Mouse (Mus musculus) small intestine, adult 2 months (tissue): ENCODE results near the gene Wdr62. TPM values are rescaled to one million over a fixed set of nuclear protein-coding genes. Genes with fewer than 3 reads are reported as not detected.

Source experiments
- H3K27ac ChIP-seq: fragments of 200-500 bp; 2 replicates; pipeline ENCODE4 v1.5.1; 2012; ENCODE audit warnings: low read depth, low read length, control low read depth, inconsistent platforms; ENCODE audit not compliant: insufficient read depth
- H3K27me3 ChIP-seq: fragments of 200-500 bp; 2 replicates; pipeline ENCODE4 v1.6.1; 2012; ENCODE audit warnings: mild to moderate bottlenecking, moderate library complexity, low read length, inconsistent platforms; ENCODE audit not compliant: control insufficient read depth, insufficient read depth
- H3K36me3 ChIP-seq: fragments of 200-500 bp; 2 replicates; pipeline ENCODE4 v1.6.1; 2012; ENCODE audit warnings: mild to moderate bottlenecking, low read length, control low read depth, inconsistent platforms; ENCODE audit not compliant: control insufficient read depth, insufficient read depth
- H3K4me1 ChIP-seq: fragments of 200-500 bp; 2 replicates; pipeline ENCODE4 v1.6.1; 2012; ENCODE audit warnings: low read length, inconsistent platforms, mixed read lengths; ENCODE audit not compliant: control insufficient read depth, insufficient read depth, insufficient read length
- H3K4me3 ChIP-seq: fragments of 200-500 bp; 2 replicates; pipeline ENCODE4 v1.5.1; 2012; ENCODE audit warnings: low read depth, mild to moderate bottlenecking, control low read depth, inconsistent platforms, low read length, moderate library complexity
- CTCF ChIP-seq: fragments of 200-500 bp; IDR thresholded peaks from 2 replicates; pipeline ENCODE4 v1.5.1; 2012; ENCODE audit warnings: low read depth, mild to moderate bottlenecking, control low read depth, inconsistent platforms, low read length, moderate library complexity, mixed read lengths; ENCODE audit not compliant: insufficient replicate concordance, insufficient read length; ENCODE audit errors: extremely low read depth
- POLR2A ChIP-seq: fragments of 200-500 bp; IDR thresholded peaks from 2 replicates; pipeline ENCODE4 v1.6.1; 2012; ENCODE audit warnings: low read depth, mild to moderate bottlenecking, control low read depth, inconsistent platforms, low read length, moderate library complexity
- WGBS: fragments of 180-500 bp; shearing (Covaris S2); methylation state at CpG from one replicate; pipeline ENCODE4 v1.1.7; 2018; 5-methylcytosine and 5-hydroxymethylcytosine counted together
- polyA plus RNA-seq: library from polyadenylated mRNA; depleted of rRNA; stranded (reverse); fragments of >200 nt; gene quantifications from 2 replicates; pipeline ENCODE4 v1.2.3, GENCODE M21; 2012

Wdr62 gene
- polyA plus RNA-seq, 1 experiment: 15.9 TPM

DNA sequence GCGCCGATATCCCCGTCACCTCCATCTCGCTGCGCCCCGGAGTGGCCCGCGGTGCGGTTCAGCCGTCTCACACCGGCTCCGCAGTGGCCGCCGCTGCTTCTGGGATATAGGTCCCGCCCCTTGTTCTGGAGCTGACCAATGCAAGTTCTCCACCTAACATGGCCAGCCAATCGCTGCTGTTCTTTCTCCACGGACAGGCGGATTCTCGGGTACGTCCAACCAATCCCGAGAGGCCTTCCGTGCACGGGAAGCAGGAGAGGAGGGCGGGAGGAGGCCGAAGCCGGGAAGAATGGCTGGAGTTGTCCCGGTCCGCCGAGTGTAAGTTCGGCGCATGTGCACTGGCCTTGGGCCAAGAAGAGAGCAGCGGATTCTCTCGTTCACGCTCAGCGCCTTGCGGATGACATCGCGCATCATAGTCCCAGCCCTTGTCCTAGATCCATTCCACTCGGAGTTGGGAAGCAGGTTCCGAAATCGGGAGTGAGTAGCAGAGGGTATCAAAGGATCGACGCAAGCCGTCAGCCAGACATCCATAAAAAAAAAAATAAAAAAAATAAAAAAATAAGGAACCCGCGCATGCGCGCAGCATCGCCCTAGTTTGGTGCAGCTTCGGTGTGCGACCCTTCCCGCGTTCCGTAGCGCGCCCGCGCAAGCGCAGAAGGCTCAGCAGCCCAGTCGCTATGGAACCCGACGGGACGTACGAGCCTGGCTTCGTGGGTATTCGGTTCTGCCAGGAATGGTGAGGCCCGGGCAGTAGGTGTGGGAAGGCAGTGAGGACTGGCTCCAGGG, 48.4 kb downstream of the Wdr62 start, which contains the start of the genes Polr2i and Tbcb:
Gene Polr2i, plus strand, starts transcription at position 280 of the 786 bp plus-strand sequence.
Gene Tbcb, minus strand, starts transcription at position 604 of the 786 bp plus-strand sequence.
- Histone ChIP-seq H3K27ac (peak within 1 kb of the TSS; percentile 86), H3K27me3 (no peaks in the 10 kb centered on the region), H3K4me1 (peaks cover 7% of the 10 kb centered on the region), H3K4me3 (peak within 1 kb of the TSS; percentile 89), H3K36me3 (peaks cover 6% of the 10 kb centered on the region)
- no peak for TF ChIP-seq CTCF
- peak; percentile 51; the same call in 1 of the 2 replicates for TF ChIP-seq POLR2A
- under 1% methylated on average over 67 of the region's 67 CpGs for WGBS

GRCm38 (mm10) chr7:30231328-30231668, 48.9 kb downstream of the Wdr62 start:
- WGBS: 2% methylated on average over 16 of the region's 16 CpGs

DNA sequence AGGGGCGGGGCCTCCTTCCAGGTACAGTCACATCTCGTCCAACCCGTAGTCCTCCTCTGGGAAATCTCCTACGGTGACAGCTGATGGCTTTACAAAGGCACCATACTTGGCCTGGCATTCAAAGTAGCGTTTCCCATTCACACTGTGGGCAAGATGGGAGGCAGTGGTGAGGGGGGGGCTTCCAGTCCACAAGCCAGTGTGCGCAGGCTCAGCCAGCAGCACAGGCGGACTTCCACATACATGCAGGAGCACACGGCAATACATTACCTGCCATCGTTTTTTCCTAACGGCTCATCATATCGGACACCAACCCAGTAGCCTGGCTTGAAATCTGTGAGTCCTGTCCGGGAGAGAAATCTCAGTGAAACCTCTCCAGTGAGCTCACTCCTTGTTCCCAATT, 56.0 kb downstream of the Wdr62 start:
- Histone ChIP-seq H3K27me3 (no peaks in the 10 kb centered on the region), H3K4me1 (peaks cover 2% of the 10 kb centered on the region; the same call in 1 of the 2 replicates), H3K27ac (no peak overlapping the region), H3K4me3 (no peak overlapping the region), H3K36me3 (peaks cover 31% of the 10 kb centered on the region)
- WGBS: 95% methylated on average over 12 of the region's 12 CpGs
- TF ChIP-seq POLR2A: no peak

More at GRCm38 (mm10) chr7:30231328-30231668, 48.9 kb downstream of the Wdr62 start:
- Histone ChIP-seq H3K4me1 (peaks cover 7% of the 10 kb centered on the region), H3K27me3 (no peaks in the 10 kb centered on the region), H3K36me3 (peaks cover 10% of the 10 kb centered on the region), H3K4me3 (peak overlapping the region; percentile 89), H3K27ac (no peak overlapping the region)
- TF ChIP-seq CTCF (no peak), POLR2A (no peak)

GRCm38 (mm10) chr7:30222205-30222604, 58.0 kb downstream of the Wdr62 start:
- TF ChIP-seq CTCF (no peak), POLR2A (no peak)
- no peak overlapping the region for H3K27ac ChIP-seq
- H3K36me3 ChIP-seq: peaks cover 27% of the 10 kb centered on the region
- WGBS: 92% methylated on average over 5 of the region's 5 CpGs
- no peaks in the 10 kb centered on the region for H3K27me3 ChIP-seq
- no peak overlapping the region for H3K4me3 ChIP-seq
- peaks cover 2% of the 10 kb centered on the region; the same call in 1 of the 2 replicates for H3K4me1 ChIP-seq

DNA sequence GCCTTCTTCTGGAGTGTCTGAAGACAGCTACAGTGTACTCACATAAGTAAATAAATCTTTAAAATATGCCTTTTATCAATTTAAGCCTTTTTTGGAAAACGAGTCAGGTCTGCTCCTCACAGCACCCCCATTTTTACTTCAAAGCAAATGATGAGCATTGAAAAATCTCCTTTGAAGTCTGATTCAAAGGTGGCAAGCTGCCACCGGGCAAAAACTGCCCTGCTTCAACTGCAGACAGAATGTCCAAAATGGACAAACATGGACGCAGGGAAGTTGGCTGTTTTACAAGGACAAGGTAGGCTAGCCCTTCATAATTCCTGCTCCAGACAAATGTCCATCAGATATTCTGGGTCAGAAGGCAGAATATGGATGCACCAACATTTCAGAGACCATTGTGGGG, 58.8 kb downstream of the Wdr62 start:
- no peak overlapping the region for H3K27ac ChIP-seq

GRCm38 (mm10) chr7:30220008-30220356, 60.2 kb downstream of the Wdr62 start:
- TF ChIP-seq POLR2A: no peak
- no peak for TF ChIP-seq CTCF
- H3K4me3 ChIP-seq: peak overlapping the region; percentile 60
- no peaks in the 10 kb centered on the region for H3K27me3 ChIP-seq
- H3K36me3 ChIP-seq: peaks cover 13% of the 10 kb centered on the region
- H3K4me1 ChIP-seq: peaks cover 5% of the 10 kb centered on the region
- 5% methylated on average over 11 of the region's 11 CpGs for WGBS
- peak overlapping the region; percentile 58 for H3K27ac ChIP-seq

More for the DNA sequence above, 58.8 kb downstream of the Wdr62 start:
- TF ChIP-seq POLR2A (no peak), CTCF (no peak)
- H3K27me3 ChIP-seq: no peaks in the 10 kb centered on the region
- peaks cover 4% of the 10 kb centered on the region for H3K4me1 ChIP-seq
- no peak overlapping the region for H3K4me3 ChIP-seq
- H3K36me3 ChIP-seq: peaks cover 23% of the 10 kb centered on the region
- 80% methylated on average over 3 of the region's 3 CpGs for WGBS

- H3K4me3 ChIP-seq: peak overlapping the region; percentile 60
- peak overlapping the region; percentile 58 for H3K27ac ChIP-seq
- TF ChIP-seq POLR2A (0 out of 2 replicates have a peak, but pooled peaks have one; percentile 21), CTCF (no peak)
- H3K36me3 ChIP-seq: peaks cover 10% of the 10 kb centered on the region
- WGBS: 2% methylated on average over 16 of the region's 16 CpGs
- no peaks in the 10 kb centered on the region for H3K27me3 ChIP-seq
- peaks cover 5% of the 10 kb centered on the region for H3K4me1 ChIP-seq
Measured at GRCm38 (mm10) chr7:30219293-30220007, 60.8 kb downstream of the Wdr62 start.
